Mouse (Mus musculus) T-helper 2 cell (primary cell): ENCODE data around the gene Tha1.

Experiments used
- in situ Hi-C: fragments of 300-600 bp; cut with MboI, MseI; formaldehyde crosslinking; loops from one replicate; pipeline ENCODE4 v1.15.1; 2025; ENCODE audit warnings: high pct_unique_total_duplicates

Gene Tha1

DNA sequence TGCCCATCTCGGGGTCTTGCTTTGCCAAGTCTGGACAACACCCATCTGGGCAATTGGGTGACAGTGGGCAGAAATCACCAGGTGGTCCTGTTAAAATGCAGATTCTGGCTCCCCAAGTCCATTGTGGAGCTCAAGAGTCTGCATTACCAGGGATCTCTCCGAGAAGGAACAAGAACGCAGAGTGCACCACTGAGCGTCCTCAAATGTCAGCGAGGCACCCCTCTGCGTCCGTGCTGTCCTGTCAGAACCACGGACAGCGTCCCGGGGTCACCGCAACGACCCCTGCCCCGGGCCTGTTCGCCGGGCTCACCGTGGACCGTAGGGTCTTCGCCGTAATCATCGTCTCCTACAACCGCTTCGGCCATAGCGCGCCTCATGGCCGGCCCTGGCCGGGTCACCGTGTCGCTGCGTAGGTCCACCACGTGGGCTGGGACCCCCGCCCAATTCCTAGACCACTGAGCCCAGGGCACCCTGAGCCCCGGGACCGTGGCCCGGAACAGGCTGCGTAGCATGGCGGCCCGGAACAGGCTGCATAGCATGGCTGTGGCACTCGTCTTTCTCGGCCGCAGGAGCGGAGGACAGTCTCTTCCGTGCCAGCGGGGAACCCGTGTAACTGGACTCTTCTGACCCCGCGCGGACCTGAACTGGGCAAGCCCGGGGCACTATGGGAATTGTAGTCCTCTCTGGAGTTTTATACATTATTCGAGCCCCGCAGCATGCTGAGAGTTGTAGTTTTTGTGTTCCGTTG lies at the start of gene Tha1:
Gene Tha1 (minus strand): TSS at position 621 of the 748 bp plus-strand sequence.
- in situ Hi-C loops, result loop anchor here (5.0 kb wide), 1 partner anchor 149 kb away; no protein-coding TSS in a partner anchor

DNA sequence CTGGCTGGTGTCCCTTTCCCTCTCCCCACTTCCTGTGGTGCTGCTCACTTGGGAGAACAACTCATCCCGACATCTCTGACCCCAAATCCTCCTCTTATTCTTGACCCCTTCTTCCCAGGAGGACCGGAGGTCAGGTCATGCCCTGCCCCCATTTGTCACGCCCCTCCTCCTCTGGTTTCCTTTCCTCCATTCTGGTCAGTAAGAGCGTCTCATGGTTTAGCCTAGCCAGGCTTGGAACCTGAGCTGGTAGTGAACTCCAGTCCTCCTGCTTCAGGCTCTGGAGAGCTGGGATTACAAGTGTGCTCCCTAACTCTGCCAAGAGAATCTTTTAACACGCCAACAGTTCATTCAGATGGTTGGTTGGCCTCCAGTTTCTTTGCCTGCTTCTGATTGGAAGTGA lies 45.9 kb upstream of the Tha1 start:
- in situ Hi-C loops, result loop anchor here (5.0 kb wide), 1 partner anchor 37 kb away; no protein-coding TSS in a partner anchor

DNA sequence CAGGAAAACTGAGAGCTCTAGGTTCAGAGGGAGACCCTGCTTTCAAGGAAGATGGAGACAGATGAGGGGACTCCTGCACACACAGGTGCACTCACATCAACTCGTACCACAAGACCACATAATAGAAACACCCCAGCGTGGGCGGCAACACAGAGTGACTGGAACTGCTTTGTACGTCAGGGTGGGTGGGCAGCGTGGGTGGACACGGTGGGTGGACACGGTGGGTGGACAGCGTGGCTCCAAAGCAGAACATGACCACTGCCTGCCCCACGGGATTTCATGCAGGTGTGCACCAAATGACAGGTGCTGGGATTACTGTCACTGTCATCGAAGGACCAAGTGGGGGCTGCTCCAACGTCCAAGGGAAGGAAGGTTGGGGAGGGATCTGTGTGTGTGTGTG lies 45.3 kb upstream of the Tha1 start:
- in situ Hi-C loops, result loop anchor here (5.0 kb wide), 1 partner anchor 36 kb away; no protein-coding TSS in a partner anchor

DNA sequence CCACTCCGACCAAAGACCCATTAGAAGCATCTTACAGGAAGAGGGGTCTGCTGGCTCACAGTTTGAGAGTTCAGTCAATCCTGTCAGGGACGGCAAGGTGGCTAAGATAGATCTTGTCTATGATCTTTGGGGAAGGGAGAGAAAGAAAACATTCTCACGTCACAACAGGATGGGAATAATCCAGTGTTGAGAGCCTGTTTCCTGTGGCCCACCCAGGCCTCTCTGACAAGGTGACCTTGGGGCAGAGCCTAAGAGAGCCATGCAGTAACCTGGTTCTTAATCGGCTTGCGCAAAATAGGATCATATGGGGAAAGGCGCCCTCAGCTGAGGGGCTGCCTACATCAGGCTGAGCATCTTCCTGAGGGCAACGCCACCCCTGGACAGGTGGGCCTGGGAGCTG lies 42.6 kb upstream of the Tha1 start:
- in situ Hi-C loops, result loop anchor here (5.0 kb wide), 1 partner anchor 34 kb away; no protein-coding TSS in a partner anchor

DNA sequence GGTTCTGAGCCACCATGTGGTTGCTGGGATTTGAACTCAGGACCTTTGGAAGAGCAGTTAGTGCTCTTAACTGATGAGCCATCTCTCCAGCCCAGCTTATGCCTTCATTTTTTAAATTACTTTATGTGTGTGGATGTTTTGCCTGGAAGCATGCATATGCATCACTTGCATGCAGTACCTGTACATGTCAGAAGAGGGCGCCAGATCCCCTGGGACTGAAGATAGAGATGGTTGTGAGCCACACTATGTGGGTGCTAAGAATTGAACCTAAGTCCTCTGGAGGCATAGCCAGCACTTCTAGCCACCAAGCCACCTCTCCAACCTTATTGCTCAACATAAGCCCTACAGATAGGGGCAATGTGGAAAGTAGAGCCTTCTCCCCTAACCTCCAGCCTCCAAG lies 42.1 kb upstream of the Tha1 start:
- in situ Hi-C loops, result loop anchor here (5.0 kb wide), 1 partner anchor 33 kb away; no protein-coding TSS in a partner anchor

DNA sequence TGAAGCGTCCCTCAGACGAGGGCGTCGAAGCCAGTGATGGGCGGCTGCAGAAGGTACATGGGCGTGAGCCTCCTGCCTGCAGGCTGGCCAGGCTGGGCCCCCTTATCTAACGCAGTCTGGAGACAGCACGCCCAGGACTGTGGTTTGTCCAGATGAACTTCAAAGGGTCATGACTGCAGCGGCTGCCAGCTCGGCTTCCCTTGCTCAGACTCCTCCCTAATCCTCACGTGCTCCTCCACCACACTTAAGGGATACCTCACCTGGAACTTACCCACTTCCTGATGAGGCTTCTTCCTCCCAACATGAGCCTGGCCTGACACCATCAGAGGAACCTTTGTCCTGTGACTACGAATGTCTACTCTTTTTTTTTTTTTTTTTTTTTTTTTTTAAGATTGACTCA lies 41.2 kb upstream of the Tha1 start:
- in situ Hi-C loops, result no loop called here

DNA sequence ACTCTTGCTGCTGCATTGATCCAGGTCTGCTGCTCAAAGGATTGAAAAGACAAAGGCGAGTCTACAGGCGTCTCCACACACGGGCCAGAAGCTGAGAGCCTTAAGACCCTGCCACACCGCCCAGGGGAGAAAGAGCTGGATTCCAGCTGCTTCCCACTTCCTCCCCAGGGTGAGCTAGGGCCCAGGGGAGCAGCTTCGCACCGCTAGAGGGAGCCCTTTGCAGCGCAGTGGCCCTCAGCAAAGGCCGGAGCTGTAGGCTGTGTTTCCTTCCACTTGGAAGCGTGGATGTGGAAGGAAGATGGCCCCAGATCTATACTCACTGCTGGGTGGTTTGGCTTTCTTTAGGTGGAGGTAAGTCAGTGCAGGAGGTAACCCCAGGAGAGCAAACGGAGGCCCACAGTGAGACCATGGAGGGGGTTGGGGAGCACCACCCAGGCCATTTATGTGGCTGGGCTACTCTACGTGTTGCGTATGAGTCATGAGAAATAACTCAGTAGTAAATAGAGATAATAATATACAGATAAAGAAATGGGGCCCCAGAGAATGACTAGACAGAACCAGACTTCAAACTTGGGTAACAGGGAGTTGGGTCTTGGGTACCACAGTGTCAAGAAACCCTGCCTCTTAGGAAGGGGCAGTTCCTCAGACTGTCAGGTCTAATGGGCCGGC lies 39.5 kb upstream of the Tha1 start:
- in situ Hi-C loops, result no loop called here

DNA sequence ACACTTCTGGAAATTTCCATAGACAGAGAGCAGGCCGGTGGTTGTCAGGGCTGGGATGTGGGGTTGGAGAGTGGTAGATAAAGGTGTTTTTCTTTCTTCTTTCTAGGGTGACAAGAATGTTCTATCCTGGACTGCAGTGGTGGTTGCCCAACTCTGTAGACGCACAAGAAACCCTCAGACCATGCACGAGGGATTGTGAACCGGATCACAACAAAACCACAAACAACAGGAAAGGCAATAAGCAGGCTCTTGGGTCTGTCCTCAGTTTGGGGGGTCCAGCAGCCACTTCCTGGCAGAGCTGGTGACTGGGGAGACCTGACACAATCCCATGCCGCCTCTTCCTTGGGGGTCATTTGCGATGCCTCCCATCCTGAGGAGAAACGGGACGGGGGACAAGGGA lies 36.1 kb upstream of the Tha1 start:
- in situ Hi-C loops, result no loop called here

DNA sequence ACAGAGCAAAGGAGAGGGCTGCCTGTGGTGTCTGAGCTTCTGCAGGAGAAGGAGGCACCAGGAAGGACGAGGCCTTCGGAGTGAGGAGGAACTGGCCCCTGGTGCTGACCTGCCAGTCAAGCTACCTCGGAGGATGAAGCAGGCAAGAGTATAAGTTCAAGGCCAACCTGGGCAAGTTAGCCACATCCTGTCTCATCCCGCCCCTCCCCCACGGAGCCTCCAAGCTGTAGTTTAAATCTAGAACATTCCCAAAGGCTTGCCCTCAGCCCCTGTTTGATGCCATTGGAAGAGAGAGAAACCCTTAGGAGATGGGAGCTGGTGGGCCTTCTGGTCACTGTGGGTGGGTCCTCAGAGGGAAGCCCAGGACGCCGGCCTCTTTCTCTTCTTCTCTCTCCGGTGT lies 31.2 kb upstream of the Tha1 start:
- in situ Hi-C loops, result no loop called here

DNA sequence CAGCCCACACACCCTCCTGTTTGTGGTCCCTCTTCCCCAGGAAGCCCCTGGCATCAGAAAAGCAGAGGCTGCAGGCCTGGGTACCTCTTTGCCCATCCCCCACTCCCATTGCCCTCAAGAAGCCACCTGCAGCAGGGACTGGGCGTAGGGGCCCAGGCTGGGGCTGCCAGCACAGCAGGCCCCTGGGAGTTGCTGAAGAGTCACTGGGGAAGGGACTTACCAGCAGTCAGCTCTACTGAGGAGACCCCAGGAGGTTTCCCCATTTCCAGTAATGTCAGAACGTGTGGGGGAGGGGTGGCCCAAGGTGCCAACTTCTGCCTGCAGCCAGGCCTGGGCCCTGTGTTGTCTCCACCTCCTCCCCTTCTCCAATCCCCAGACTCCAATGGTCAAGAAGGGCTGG lies 29.0 kb upstream of the Tha1 start:
- in situ Hi-C loops, result no loop called here

DNA sequence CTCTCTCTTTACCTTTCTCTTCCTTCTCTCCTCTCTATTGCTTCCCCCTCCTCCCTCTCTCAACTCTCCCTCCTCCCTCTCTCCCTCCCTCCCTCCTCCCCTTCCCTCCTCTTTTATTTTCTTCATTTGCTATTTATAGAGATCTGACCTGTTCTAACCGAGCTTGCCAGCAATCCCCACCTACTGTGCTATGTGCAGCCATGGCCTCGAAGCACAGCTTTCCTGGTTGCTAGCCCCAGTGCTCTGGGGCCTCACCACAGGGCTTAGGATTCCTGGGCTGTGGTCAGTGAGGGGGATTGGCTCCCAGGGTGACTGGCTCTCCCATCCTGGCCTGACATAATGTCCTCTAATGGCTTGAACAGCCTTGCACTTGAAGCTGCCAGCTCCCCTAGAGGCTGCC lies 23.3 kb upstream of the Tha1 start:
- in situ Hi-C loops, result no loop called here

DNA sequence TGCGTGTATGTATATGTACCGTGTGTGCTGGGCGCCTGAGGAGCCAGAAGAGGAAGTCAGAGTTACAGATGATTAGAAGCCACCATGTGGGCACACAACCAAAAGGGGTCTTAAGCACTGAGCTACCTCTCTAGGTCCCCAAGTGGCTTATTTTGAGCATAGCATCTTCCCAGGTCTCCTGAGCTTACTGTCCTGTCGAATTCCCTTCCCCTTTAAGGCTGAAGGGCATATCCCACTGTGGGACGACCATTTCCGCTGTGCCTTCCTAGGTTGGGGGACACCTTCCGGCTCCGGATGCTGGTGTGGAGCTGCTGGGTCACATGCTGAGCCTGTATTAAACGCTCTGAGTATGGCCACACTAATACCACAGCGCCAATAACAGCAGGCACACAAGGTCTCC lies 21.4 kb upstream of the Tha1 start:
- in situ Hi-C loops, result no loop called here

DNA sequence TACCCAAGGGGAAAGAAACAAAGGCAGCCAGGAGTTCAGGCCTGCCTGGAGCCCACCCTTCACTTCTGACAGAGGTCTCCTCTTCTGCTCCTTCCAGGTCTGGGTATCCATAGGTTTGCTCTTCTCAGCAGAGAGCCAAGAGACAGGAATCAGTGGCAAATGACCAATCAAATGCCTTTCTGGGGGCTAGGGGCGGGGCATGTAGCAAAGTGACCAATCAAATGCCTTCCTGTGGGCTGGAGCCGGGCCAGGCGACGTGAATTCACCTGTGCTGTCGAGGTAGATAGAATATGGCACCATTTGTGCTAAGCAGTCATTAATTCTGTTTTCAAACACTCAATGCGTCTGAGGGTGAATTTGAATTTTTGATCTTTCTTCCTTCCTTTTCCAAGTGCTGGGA lies 18.9 kb upstream of the Tha1 start:
- in situ Hi-C loops, result no loop called here

DNA sequence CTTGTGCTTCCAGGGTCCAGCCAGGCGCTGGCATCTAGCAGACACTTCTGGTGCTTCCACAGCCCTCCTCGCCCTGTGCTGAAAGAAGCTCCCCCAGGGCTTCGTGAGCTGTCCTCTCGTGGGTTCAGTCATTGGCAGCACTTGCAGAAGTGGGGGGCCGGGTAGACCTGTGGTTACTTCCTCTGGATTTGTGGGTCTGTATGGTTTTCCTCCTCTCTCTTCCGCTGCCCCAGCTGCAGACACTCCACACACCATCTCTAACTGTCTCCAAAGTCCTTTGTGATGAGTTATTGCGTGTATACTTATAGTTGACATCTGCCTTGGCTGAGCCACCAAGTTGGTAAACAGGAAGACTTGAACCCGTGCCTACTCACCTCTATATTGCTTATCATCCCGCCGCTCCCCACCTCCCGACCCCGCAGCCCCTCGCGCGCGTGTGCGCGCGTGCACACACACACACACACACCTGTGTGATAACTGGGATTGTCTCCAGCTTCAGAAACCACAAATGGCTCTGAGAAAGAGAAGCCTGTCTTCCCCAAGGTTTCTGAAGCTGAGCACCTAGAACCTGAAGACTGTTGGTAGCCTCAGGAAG lies 18.4 kb upstream of the Tha1 start:
- in situ Hi-C loops, result no loop called here

DNA sequence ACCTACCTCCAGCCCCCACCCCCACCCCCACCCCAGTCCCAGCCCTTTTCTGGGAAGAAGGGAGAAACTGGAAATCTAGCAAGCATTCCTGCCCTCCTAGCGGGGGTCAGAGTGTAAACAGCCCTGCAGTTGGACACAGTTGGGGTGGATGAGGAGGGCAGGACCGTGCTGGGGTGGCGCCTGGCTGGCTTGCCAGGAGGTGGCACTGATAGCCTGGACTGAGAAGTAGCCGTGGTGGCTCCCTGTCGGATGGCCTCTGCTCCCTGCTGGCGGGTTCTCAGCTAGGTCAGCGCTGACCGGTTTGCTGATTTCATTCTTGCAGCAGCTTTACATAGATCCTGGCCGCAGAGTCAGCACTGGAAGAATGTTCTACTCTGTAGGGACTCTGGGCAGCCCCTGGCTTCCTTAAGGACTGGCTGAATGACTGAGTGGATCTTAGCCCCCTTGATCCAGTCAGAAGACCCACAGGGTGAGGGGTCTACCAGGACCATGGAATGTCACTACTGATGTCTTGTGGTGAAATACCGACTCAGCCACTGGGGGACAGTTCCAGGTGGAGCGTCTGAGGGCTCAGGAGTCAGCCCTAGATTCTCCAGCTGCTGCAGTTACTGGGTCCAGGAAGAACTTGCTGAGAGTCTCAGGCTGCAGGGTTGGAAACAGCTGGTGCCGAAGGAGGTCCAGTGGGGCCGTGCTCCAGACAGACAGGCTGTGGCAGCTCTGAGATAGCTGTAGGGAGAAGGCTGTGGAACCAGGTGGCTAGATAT lies 17.4 kb upstream of the Tha1 start:
- in situ Hi-C loops, result no loop called here

DNA sequence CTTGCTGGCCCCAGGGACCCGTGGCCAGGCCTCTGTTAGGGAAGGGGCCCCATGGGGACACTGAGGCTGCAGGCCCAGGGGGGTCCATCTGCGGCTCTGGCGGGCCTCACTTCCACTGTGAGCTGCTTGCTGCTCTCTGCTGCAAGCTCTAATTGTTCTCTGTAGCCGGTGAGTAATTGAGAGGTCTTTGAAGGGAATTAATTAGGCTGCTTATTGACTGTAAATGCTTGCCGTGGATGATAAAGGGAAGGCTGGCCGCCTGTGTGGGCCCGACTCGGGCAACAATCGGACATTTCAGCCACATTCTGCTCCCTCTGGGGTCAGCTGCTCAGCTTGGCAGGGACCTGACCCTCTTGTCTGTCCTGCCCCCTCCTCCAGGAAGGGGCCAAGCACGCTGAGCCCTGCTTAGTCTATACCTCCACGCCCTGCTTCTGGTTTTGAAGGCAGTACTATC lies 16.6 kb upstream of the Tha1 start:
- in situ Hi-C loops, result no loop called here

DNA sequence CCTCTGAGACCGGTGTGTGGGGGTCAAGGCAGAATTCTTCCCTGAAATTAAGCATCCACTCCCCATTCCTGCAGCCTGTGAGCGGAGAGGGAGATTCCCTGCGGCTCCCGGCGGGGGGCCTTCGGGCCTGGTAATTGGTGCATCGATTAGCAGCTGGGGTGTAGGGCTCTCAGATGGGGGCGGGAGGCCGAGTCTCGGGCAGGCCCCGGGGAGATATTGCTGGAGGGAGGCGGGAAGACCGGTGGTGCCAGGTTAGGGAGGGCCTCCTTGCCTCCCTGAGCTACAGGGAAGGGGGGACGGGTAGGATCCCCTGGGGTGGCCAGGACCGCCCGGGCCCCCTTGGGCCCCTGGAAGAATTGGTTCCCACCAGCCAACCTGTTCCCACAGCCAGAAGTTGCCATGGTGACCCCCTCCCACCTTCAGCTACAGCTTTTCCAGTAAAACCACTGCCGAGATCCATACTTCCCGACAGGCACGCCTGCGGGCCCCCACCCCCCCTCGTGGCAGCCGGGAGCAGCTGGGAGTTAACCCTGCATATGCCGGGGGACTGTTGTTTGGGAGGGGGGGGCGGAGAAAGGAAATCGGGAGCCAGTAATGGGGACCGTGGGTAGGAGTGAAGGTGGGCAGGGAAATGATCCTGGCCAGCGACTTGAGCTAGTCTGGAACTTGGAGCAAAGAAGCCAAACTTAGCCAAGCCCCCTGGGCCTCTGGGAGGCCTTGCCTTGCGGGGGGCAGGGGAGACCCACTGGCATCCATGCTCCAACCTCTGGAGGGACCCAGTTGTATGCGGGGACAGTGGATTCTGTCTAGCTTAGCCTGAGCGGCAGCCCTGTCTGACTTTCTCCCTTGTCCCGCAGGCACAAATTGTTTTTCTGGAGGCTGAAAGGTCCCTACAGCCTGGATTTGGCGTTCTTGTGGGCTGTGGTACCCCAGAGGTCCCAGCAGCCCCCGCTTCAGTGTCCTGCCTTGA lies 15.9 kb upstream of the Tha1 start:
- in situ Hi-C loops, result no loop called here

DNA sequence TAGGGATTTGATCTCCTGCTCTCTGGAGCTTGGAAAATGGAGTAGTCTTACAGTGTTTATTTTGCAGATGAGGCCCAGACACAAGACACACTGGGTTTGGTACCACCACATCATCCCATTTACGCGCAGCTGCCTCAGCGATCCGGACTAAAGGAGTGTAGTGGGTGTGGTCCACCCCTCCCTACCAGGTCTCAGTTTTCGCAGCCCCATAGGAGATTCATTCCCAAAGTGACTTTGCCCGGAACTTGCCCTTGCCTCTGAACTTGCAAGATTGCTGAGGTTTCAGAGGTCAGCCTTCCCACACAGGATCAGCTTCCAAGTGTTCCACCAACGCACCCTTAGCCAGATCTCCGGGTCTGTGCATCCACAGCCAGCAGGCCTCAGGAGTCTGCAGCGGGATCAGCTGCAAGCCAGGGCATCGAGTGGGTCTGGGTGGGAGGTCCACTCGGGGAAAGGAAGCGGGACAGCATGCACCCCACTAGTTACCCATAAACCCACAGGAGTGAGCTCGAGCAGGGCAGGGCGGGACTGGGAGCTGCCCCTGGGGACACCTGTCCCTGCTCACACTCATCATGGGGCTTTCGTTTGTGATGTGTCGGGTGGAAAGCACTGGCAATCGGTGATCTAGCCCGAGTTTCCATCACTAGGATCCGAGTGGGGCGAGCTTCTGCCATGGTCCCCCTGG lies 15.0 kb upstream of the Tha1 start:
- in situ Hi-C loops, result no loop called here

DNA sequence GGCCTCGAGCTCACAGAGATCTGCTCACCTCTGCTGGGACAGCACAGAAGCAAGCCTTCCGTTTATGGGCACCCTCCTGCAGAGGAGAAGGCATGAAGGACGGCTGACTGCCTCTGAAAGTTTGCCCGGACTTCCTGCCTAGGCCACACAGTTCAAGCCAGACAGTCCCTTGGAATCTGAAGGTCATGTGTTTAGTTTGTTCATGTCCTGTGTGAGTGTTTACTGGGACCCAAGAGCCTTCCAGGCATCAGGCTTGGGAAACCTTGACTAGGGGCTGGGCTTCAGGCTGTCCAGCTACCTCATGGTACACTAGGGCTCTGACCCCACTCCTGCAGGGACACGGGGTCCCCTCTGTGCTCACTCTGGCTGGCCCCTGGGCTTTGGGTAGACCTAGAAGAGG lies 12.7 kb upstream of the Tha1 start:
- in situ Hi-C loops, result no loop called here

DNA sequence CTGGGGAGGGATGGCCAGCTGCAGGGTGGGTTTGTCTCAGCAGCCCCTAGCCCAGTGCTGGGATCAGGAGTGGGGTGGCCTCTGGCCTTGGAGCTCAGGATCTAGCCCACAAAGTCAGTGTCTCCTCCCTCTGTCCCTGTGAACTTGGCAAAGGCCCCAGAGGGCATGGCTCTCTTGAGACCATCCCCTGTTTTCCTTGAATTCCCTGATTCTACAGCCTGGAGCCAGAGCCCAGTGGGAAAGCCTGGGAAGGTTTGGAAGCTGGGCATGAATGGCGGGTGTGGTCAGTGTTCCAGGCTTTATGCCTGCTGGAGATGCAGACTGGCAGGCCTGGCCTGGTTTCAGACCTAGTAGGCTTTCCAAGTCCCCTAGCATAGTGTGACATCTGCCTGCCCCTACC lies 8.9 kb upstream of the Tha1 start:
- in situ Hi-C loops, result loop anchor here (5.0 kb wide), 1 partner anchor 35 kb away; no protein-coding TSS in a partner anchor
